Mouse (Mus musculus) limb, embryonic 14.5 days (tissue): ENCODE data around the gene Fam193a. TPM values are rescaled to one million over a fixed set of nuclear protein-coding genes. Genes with fewer than 3 reads are reported as not detected.

ENCODE experiments used
- ATAC-seq: fragments of 200-750 bp; cut with Nextera tagmentation; 2 replicates; pipeline ENCODE4 v1.8.0; 2017; ENCODE audit warnings: low read depth, moderate number of reproducible peaks, moderate TSS enrichment; ENCODE audit not compliant: low FRiP score
- DNase-seq: peaks from one replicate; pipeline ENCODE4 v3.0.0-alpha.2; 2015; ENCODE audit warnings: low spot score
- H3K27ac ChIP-seq: fragments of 300-500 bp; sonication (generic); replicated peaks from 2 replicates; pipeline ENCODE4 v1.5.1; 2014; ENCODE audit warnings: low read depth, mild to moderate bottlenecking, low read length, moderate library complexity, mixed read lengths
- H3K27me3 ChIP-seq: fragments of 300-500 bp; sonication (generic); 2 replicates; pipeline ENCODE4 v1.6.1; 2014; ENCODE audit warnings: low read length, mixed read lengths; ENCODE audit not compliant: control insufficient read depth, insufficient read depth
- H3K36me3 ChIP-seq: fragments of 300-500 bp; sonication (generic); 2 replicates; pipeline ENCODE4 v1.6.1; 2014; ENCODE audit warnings: mild to moderate bottlenecking, low read length, moderate library complexity, mixed read lengths; ENCODE audit not compliant: control insufficient read depth, insufficient read depth
- H3K4me1 ChIP-seq: fragments of 300-500 bp; sonication (generic); 2 replicates; pipeline ENCODE4 v1.6.1; 2014; ENCODE audit warnings: antibody characterized with exemption, low read length, mixed read lengths; ENCODE audit not compliant: control insufficient read depth, insufficient read depth
- H3K4me2 ChIP-seq: fragments of 300-500 bp; sonication (generic); replicated peaks from 2 replicates; pipeline ENCODE4 v1.6.1; 2014; ENCODE audit warnings: low read depth, mild to moderate bottlenecking, low read length, moderate library complexity; ENCODE audit not compliant: severe bottlenecking
- H3K4me3 ChIP-seq: fragments of 300-500 bp; sonication (generic); replicated peaks from 2 replicates; pipeline ENCODE4 v1.5.1; 2014; ENCODE audit warnings: low read length
- H3K9ac ChIP-seq: fragments of 300-500 bp; sonication (generic); 2 replicates; pipeline ENCODE4 v1.6.1; 2014; ENCODE audit warnings: mild to moderate bottlenecking, low read depth, low read length, moderate library complexity; ENCODE audit not compliant: severe bottlenecking
- H3K9me3 ChIP-seq: fragments of 300-500 bp; sonication (generic); 2 replicates; pipeline ENCODE4 v1.6.1; 2016; ENCODE audit warnings: low read length; ENCODE audit not compliant: control insufficient read depth
- POLR2A ChIP-seq: fragments of 200-500 bp; IDR thresholded peaks from 2 replicates; pipeline ENCODE4 v1.8.0; 2012; ENCODE audit warnings: inconsistent platforms, mild to moderate bottlenecking, moderate library complexity, borderline replicate concordance; ENCODE audit not compliant: insufficient read depth, insufficient read length; ENCODE audit errors: extremely low read depth
- WGBS: fragments of 180-500 bp; shearing (Covaris S2); extraction: QIAGEN DNeasy Blood & Tissue Kit; methylation state at CpG from one replicate; pipeline ENCODE4 v1.1.7; 2014; 5-methylcytosine and 5-hydroxymethylcytosine counted together
- polyA plus RNA-seq, 2 experiments: library from polyadenylated mRNA; depleted of rRNA in 1 of 2; stranded (reverse) in 1 of 2; unstranded in 1 of 2; fragments of >200 nt; fragmentation: Nextera tagmentation in 1 of 2; extraction: Ambion mirVana in 1 of 2; gene quantifications; 2 replicates each; pipeline versions ENCODE4 v1.2.1 to v1.2.3; 2012 to 2014

Gene Fam193a
- polyA plus RNA-seq, 2 experiments: 16.6 to 57.5 TPM

DNA sequence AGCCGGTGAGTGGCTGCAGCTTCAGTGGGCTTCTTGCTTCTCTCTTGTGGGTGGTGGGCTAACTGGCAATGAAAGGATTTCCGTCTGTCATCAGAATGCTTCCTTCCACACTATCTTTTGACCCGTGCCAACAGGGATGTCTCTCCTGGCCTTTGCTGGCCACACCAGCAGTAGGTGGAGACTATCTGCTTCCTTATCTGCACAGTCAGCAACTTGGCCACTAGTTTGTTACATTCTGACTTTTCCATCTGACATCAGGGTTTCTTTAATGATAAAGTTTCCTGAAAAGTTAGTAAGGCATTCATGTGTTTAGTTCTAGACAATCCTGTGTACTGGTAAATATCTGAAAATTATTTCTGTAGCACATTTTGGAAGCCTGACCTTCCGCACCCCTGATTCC is 41.1 kb downstream of the Fam193a start:
- ATAC-seq (no peak), DNase-seq (no peak)
- Histone ChIP-seq H3K9ac (no peak overlapping the region), H3K4me1 (peaks cover 2% of the 10 kb centered on the region; the same call in 1 of the 2 replicates), H3K4me2 (no peak overlapping the region), H3K27ac (no peak overlapping the region), H3K36me3 (peaks cover 11% of the 10 kb centered on the region), H3K9me3 (no peaks in the 10 kb centered on the region), H3K4me3 (no peak overlapping the region), H3K27me3 (no peaks in the 10 kb centered on the region)
- TF ChIP-seq POLR2A: no peak
- WGBS: 80% methylated on average over 4 of the region's 4 CpGs

GRCm38 (mm10) chr5:34413921-34414320 is 44.2 kb downstream of the Fam193a start:
- Histone ChIP-seq H3K4me1 (peaks cover 2% of the 10 kb centered on the region; the same call in 1 of the 2 replicates), H3K27ac (no peak overlapping the region), H3K36me3 (peaks cover 16% of the 10 kb centered on the region), H3K9me3 (no peaks in the 10 kb centered on the region), H3K27me3 (no peaks in the 10 kb centered on the region), H3K4me3 (no peak overlapping the region), H3K4me2 (no peak overlapping the region), H3K9ac (no peak overlapping the region)
- TF ChIP-seq POLR2A: no peak
- DNase-seq (no peak), ATAC-seq (no peak)
- 74% methylated on average over 2 of the region's 2 CpGs for WGBS

DNA sequence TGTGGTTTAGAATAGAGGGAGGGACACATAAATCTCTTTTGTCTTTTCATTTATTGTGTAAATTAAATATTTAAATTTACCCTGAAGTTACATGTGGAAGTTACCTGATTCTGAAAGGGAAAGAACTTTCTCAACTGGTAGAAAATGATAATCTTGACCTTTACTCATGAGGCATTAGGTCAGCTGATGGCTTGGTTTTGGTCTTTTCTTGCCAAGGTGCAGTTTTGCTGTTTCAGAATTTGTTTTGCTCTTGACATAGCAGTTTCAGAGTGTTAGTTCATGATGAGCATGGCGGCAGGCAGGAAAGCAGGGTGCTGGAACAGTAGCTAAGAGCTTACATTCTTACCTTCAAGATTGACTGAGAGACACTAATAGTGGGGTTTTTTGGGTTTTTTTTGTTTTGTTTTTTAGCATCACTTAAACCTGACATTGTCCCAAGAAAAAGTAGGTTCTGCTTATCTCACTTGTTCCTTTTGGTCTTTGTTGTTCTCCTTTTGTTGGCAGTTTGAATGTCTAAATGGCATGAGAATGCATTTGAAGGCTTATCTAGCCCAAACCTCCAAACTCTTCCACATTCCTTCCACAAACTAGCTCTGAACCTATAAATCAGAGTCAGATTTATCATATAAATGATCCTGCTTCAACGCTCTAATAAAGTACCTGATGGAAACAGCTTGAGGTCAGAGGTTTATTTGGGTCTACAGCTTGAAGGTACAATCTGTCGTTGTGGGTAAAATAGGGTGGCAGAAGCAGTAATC is 47.7 kb downstream of the Fam193a start:
- DNase-seq (no peak), ATAC-seq (no peak)
- Histone ChIP-seq H3K4me1 (peaks cover 2% of the 10 kb centered on the region; the same call in 1 of the 2 replicates), H3K36me3 (peaks cover 36% of the 10 kb centered on the region), H3K9me3 (no peaks in the 10 kb centered on the region), H3K27me3 (no peaks in the 10 kb centered on the region), H3K4me3 (no peak overlapping the region), H3K9ac (no peak overlapping the region), H3K4me2 (no peak overlapping the region), H3K27ac (no peak overlapping the region)
- TF ChIP-seq POLR2A: no peak
- 84% methylated on average over 3 of the region's 3 CpGs for WGBS

- WGBS: 93% methylated on average over 1 of the region's 1 CpGs
- Histone ChIP-seq H3K27ac (no peak overlapping the region), H3K4me1 (no peaks in the 10 kb centered on the region), H3K4me3 (no peak overlapping the region), H3K4me2 (no peak overlapping the region), H3K9me3 (no peaks in the 10 kb centered on the region), H3K27me3 (no peaks in the 10 kb centered on the region), H3K9ac (no peak overlapping the region), H3K36me3 (peaks cover 37% of the 10 kb centered on the region)
- no peak for TF ChIP-seq POLR2A
- ATAC-seq (no peak), DNase-seq (no peak)
These were observed 49.5 kb downstream of the Fam193a start for GRCm38 (mm10) chr5:34419188-34419587.

GRCm38 (mm10) chr5:34430776-34431175 is 61.0 kb downstream of the Fam193a start:
- ATAC-seq: no peak
- WGBS: 79% methylated on average over 3 of the region's 3 CpGs
- no peaks in the 10 kb centered on the region for H3K9me3 ChIP-seq

DNA sequence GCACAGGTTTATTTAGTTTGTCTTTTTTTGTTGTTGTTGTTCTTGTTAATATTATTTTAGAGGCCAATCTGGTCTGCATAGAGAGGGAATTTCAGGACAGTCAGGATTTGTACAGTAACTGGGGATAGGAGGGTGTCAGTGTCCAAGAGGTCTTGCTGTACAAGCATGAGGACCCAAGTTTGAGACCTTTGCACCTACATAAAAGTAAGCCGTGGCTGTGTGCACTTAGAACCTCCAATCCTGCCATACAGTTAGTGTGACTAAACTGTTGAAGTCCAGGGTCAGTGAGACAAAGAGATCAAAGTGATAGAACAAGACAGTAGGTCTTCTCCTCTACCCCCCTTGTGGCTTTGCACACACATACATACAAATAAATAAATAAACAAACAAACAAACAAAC is 64.1 kb downstream of the Fam193a start:
- no peak overlapping the region for H3K4me3 ChIP-seq
- 92% methylated on average over 1 of the region's 1 CpGs for WGBS
- DNase-seq (no peak), ATAC-seq (no peak)
- H3K9me3 ChIP-seq: no peaks in the 10 kb centered on the region
- H3K36me3 ChIP-seq: peaks cover 83% of the 10 kb centered on the region
- no peaks in the 10 kb centered on the region for H3K27me3 ChIP-seq
- no peak for TF ChIP-seq POLR2A
- H3K4me2 ChIP-seq: no peak overlapping the region
- no peak overlapping the region for H3K27ac ChIP-seq
- H3K9ac ChIP-seq: no peak overlapping the region
- no peaks in the 10 kb centered on the region for H3K4me1 ChIP-seq

More at GRCm38 (mm10) chr5:34430776-34431175, 61.0 kb downstream of the Fam193a start:
- no peak for TF ChIP-seq POLR2A
- no peaks in the 10 kb centered on the region for H3K4me1 ChIP-seq
- H3K9ac ChIP-seq: no peak overlapping the region
- peaks cover 80% of the 10 kb centered on the region for H3K36me3 ChIP-seq
- H3K27ac ChIP-seq: no peak overlapping the region
- H3K4me2 ChIP-seq: no peak overlapping the region
- no peak overlapping the region for H3K4me3 ChIP-seq
- no peaks in the 10 kb centered on the region for H3K27me3 ChIP-seq
- DNase-seq: no peak
